Mouse (Mus musculus) thymus, adult 2 months (tissue): Measurements from ENCODE around the gene Sez6l.

Experiments
- CTCF ChIP-seq: fragments of 200-500 bp; IDR thresholded peaks from 2 replicates; pipeline ENCODE4 v1.5.1; 2012; ENCODE audit warnings: mild to moderate bottlenecking, control low read depth, low read length, moderate library complexity, borderline replicate concordance; ENCODE audit not compliant: control insufficient read depth, poor library complexity, insufficient read depth; ENCODE audit errors: extremely low read depth
- POLR2A ChIP-seq: fragments of 200-500 bp; IDR thresholded peaks from 2 replicates; pipeline ENCODE4 v1.6.1; 2012; ENCODE audit warnings: mild to moderate bottlenecking, low read length, control low read depth, moderate library complexity; ENCODE audit not compliant: control insufficient read depth, poor library complexity, insufficient read depth; ENCODE audit errors: extremely low read depth

- TF ChIP-seq CTCF (no peak), POLR2A (no peak)
These were observed 24.8 kb downstream of the Sez6l start for GRCm38 (mm10) chr5:112551975-112552728.
